Mouse (Mus musculus): Measurements from ENCODE around the gene Ddx24. TPM values are rescaled to one million over a fixed set of nuclear protein-coding genes. Genes with fewer than 3 reads are reported as not detected.

Ddx24 gene
- polyA plus RNA-seq, 1 experiment, result 35.6 TPM

DNA sequence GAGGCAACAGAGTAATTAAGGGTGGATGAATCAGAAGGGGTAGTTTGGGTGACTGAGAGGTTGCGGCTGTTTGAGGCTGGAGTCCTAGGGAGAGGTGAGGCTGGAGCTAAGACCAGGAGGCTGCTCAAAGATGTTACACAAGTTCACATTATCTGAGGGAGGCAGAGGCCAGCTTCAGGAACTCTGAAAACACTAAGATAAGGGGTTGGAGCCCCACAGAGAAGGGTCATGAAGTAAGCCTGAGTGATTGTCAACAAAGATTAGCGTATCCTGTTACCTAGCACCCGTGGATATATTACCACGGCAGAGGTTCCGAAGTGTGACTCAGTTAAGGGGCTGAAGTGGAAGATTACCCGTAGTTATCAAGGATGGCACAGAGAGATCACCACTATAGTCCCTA lies 32.1 kb downstream of the Ddx24 start:
- TF ChIP-seq CTCF (IDR thresholded peaks at IDR 0.05; ENCODE audit: insufficient read depth, low read length) (no peak), POLR2A (IDR thresholded peaks at IDR 0.05; ENCODE audit: borderline replicate concordance, extremely low read depth, low read depth, low read length) (no peak)
- no peak overlapping the region for H3K4me3 ChIP-seq (replicated peaks; ENCODE audit: extremely low read depth, low read depth, low read length)
- DNase-seq, result no peak
- H3K4me1 ChIP-seq (ENCODE audit: control insufficient read depth, insufficient read depth, low read length), result no peaks in the 10 kb centered on the region; the same call in none of the 2 replicates
- 46% methylated on average over 6 of the region's 6 CpGs for WGBS

DNA sequence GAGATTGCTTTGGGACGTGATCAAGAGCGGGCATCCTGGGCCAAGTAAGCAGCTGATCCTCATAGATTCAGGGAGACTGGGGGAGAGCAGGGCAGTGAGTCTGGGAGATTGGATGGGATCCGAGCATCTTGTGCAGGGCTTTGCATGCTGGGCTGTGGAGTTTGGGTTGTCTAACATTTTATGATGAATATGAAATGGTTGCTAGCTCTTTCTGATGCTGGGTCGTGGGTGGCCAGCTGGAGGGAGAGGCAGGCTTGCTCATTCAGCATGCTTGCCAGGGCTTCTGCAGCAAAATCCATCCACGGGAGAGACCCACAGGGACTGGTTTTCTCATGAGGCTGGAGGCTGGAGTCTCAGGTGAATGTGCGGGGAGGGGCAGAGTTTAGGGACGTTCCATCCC lies 34.5 kb downstream of the Ddx24 start:
- H3K4me1 ChIP-seq (ENCODE audit: control insufficient read depth, insufficient read depth, low read length), result no peaks in the 10 kb centered on the region; the same call in none of the 2 replicates
- DNase-seq, result no peak
- no peak overlapping the region for H3K4me3 ChIP-seq (replicated peaks; ENCODE audit: extremely low read depth, low read depth, low read length)
- WGBS, result 52% methylated on average over 7 of the region's 7 CpGs
- TF ChIP-seq POLR2A (IDR thresholded peaks at IDR 0.05; ENCODE audit: borderline replicate concordance, extremely low read depth, low read depth, low read length) (no peak), CTCF (IDR thresholded peaks at IDR 0.05; ENCODE audit: insufficient read depth, low read length) (no peak)

DNA sequence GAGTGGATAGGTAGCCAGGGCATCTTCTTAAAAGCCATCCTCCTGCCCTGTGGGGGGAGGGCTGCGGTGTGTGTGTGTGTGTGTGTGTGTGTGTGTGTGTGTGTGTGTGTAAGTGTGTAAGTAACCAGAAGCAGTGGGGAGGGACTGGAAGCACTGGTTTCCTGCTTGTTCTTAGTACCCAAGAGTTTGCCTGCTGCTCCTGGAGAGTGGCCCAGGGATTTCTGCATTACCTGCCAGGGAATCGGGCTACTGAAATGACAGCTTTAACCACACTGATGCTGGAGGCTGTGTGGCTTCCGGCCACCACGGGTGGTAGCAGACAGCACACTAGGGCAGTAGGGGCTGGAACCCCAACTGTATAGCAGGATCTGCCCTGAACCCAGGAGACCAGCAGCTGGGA lies 35.6 kb downstream of the Ddx24 start:
- H3K4me3 ChIP-seq (replicated peaks; ENCODE audit: extremely low read depth, low read depth, low read length), result no peak overlapping the region
- WGBS, result 63% methylated on average over 4 of the region's 4 CpGs
- no peak for DNase-seq
- no peaks in the 10 kb centered on the region; the same call in none of the 2 replicates for H3K4me1 ChIP-seq (ENCODE audit: control insufficient read depth, insufficient read depth, low read length)
- TF ChIP-seq CTCF (IDR thresholded peaks at IDR 0.05; ENCODE audit: insufficient read depth, low read length), result no peak
- TF ChIP-seq POLR2A (IDR thresholded peaks at IDR 0.05; ENCODE audit: borderline replicate concordance, extremely low read depth, low read depth, low read length), result no peak

DNA sequence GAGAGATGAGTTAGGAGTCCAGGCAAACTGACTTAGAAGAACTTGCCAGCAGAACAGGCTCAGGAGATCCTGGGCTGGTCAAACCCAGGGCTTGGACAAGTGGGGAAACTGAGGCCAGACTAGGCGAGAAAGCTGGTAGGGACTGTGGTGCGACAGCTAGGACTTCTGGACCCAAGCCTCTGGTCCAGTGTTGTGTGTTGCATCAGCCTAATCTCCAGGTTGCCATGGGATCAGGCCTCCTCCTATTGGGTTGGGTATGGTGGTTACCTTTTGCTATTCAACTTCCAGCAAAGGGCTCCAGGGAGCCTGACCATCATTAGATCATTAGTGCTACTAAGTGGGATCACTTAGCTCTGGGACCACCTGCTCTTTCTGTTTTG lies 36.3 kb downstream of the Ddx24 start:
- Histone ChIP-seq H3K4me3 (replicated peaks; ENCODE audit: extremely low read depth, low read depth, low read length) (peak overlapping the region; percentile 70), H3K4me1 (ENCODE audit: control insufficient read depth, insufficient read depth, low read length) (no peaks in the 10 kb centered on the region; the same call in none of the 2 replicates)
- WGBS, result 62% methylated on average over 2 of the region's 2 CpGs
- TF ChIP-seq POLR2A (IDR thresholded peaks at IDR 0.05; ENCODE audit: borderline replicate concordance, extremely low read depth, low read depth, low read length), result peak; percentile 19; the same call in 1 of the 2 replicates
- no peak for TF ChIP-seq CTCF (IDR thresholded peaks at IDR 0.05; ENCODE audit: insufficient read depth, low read length)
- no peak for DNase-seq

DNA sequence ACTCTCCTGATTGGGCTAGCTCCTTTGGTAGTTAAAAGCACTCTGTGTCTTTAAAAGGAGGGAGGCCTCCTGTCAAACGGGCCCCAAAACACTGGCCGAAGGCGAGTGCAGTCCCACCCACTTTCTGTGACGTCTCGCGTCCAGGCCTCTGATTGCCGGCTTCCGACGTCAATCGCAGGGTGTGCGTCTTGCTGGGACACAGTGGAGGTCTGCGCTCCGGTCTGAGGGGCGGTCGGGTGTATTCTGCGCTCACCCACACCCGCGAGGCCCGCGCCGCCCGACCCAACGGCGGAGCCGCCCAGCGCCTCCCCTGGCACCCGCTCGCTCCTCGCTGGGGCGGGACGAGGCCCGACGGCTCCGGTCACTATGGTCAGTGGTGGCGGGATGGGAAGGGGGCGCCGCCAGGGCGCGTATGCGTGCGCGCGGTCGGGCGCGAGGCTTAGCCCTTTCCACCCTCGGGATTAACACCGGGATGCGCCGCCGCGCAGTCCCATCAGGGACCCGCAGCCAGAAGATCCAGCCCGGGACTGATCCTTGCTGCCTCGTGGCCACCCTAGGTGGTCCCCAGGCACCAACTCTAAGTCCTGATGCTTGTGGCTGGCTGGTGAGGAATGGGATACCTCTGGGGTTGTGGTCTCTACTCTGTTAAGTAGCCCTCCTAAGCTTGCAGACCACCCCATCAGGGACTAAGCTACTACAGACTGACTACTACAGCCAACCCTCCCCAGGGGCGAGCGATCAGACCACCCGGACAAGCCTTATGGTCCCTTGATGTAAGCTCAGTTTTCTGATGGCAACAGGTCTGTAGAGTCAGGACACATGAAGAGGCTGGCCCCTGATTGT lies 36.9 kb downstream of the Ddx24 start, which contains the start of gene Otub2:
Otub2 (plus strand) TSS at position 178 of the 843 bp plus-strand sequence.
- Histone ChIP-seq H3K4me1 (ENCODE audit: control insufficient read depth, insufficient read depth, low read length) (no peaks in the 10 kb centered on the region; the same call in none of the 2 replicates), H3K4me3 (replicated peaks; ENCODE audit: extremely low read depth, low read depth, low read length) (peak within 1 kb of the TSS; percentile 70)
- TF ChIP-seq CTCF (IDR thresholded peaks at IDR 0.05; ENCODE audit: insufficient read depth, low read length) (no peak), POLR2A (IDR thresholded peaks at IDR 0.05; ENCODE audit: borderline replicate concordance, extremely low read depth, low read depth, low read length) (peak; percentile 57; the same call in 1 of the 2 replicates)
- peak; percentile 97 for DNase-seq
- WGBS, result 1% methylated on average over 58 of the region's 58 CpGs

DNA sequence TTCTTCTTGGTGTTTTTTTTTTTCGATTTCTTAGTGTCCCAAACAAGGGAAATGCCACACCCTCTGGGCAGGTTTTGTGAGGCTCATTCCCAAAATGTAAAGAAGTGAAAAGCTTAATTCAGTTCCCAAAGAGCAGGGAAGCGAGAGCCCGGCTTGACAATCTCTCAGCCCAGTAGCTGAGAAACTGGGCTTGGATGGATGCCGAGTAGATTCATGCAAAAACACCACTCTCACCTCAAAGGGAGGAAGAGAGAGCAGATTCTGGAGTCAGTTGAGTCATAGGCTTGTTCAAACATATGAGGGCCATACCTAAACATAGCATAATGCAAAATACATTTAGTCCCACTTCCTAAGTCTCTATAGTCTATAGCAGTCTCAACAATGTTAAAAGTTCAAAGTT lies 45.4 kb downstream of the Ddx24 start:
- DNase-seq, result no peak
- H3K4me3 ChIP-seq (replicated peaks; ENCODE audit: extremely low read depth, low read depth, low read length), result no peak overlapping the region
- no peaks in the 10 kb centered on the region; the same call in 1 of the 2 replicates for H3K4me1 ChIP-seq (ENCODE audit: control insufficient read depth, insufficient read depth, low read length)
- TF ChIP-seq POLR2A (IDR thresholded peaks at IDR 0.05; ENCODE audit: borderline replicate concordance, extremely low read depth, low read depth, low read length), result no peak
- TF ChIP-seq CTCF (IDR thresholded peaks at IDR 0.05; ENCODE audit: insufficient read depth, low read length), result no peak
- 78% methylated on average over 4 of the region's 4 CpGs for WGBS

DNA sequence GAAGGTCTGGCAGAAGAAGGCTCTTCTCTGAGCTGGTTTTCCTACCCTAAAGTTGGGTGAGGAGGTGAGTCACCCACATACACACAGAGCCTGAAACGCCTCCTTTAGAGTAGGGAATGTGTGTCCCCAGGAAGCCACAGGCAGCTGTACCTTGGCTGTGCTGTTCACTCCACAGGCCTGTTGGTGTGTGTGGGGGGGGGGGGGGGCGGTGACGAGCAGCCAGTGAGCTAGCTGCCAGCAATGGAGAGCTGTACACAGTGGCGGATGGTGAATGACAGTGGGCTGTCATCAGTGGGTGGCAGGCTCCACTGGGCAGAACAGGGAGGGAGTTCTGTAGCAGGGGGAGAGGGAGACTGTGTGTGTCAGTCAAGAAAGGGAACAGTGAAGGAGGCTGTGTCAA lies 48.9 kb downstream of the Ddx24 start:
- no peaks in the 10 kb centered on the region; the same call in 1 of the 2 replicates for H3K4me1 ChIP-seq (ENCODE audit: control insufficient read depth, insufficient read depth, low read length)
- no peak for DNase-seq
- no peak for TF ChIP-seq CTCF (IDR thresholded peaks at IDR 0.05; ENCODE audit: insufficient read depth, low read length)
- TF ChIP-seq POLR2A (IDR thresholded peaks at IDR 0.05; ENCODE audit: borderline replicate concordance, extremely low read depth, low read depth, low read length), result no peak
- 60% methylated on average over 4 of the region's 4 CpGs for WGBS
- no peak overlapping the region for H3K4me3 ChIP-seq (replicated peaks; ENCODE audit: extremely low read depth, low read depth, low read length)

DNA sequence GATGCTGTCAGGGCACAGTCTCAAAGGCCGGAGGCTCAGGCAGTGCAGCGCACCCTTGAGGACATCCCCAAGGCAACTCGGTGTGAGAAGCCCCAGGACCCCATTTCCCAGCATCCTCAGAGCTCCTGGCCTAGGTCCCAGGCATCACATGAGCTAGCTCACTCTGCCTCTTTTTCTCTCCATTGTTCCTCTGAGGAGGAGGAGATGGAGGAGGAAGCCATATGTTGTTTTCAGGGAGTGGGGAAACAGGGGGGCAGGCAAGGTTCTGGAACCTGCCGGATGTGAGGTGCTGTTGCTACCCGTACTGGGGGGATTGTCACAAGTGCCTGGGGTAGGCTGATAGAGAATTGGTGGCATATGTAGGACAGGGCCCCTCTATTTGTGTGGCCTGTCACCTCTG lies 49.5 kb downstream of the Ddx24 start:
- DNase-seq, result no peak
- Histone ChIP-seq H3K4me3 (replicated peaks; ENCODE audit: extremely low read depth, low read depth, low read length) (no peak overlapping the region), H3K4me1 (ENCODE audit: control insufficient read depth, insufficient read depth, low read length) (no peaks in the 10 kb centered on the region; the same call in 1 of the 2 replicates)
- TF ChIP-seq CTCF (IDR thresholded peaks at IDR 0.05; ENCODE audit: insufficient read depth, low read length), result no peak
- TF ChIP-seq POLR2A (IDR thresholded peaks at IDR 0.05; ENCODE audit: borderline replicate concordance, extremely low read depth, low read depth, low read length), result no peak
- 54% methylated on average over 5 of the region's 5 CpGs for WGBS

DNA sequence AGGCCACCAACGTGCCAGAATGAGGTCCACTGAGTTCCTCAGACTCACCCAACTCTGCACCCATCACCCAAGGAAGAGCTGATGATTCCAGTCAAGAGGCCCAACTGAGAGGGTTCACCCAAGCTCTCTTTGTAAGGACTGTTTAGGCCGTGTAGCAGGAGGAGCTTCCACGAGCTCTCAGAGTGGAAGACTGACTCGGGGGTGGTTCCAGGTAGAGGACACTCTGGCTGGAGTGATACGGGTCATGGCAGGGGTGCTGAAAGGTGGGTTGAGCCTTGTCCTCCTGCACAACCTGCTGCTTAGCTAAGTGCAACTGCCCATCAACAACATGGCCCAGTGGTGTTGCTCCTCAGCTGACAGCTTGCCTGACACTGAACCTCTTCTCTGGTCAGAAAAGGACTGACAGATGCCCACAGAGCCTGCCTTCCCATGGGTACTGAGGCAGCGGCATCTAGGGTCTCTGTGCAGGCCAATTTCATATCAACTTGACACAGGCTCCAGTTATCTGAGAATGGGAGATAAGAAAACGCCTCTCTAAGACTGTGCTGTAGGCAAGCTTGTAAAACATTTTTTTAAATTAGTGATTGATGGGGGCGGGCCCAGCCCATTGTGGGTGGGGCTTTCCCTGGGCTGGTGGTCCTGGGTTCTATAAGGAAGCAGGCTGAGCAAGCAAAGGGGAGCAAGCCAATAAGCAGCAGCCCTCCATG lies 51.9 kb downstream of the Ddx24 start:
- Histone ChIP-seq H3K4me3 (replicated peaks; ENCODE audit: extremely low read depth, low read depth, low read length) (no peak overlapping the region), H3K4me1 (ENCODE audit: control insufficient read depth, insufficient read depth, low read length) (no peaks in the 10 kb centered on the region; the same call in 1 of the 2 replicates)
- no peak for TF ChIP-seq CTCF (IDR thresholded peaks at IDR 0.05; ENCODE audit: insufficient read depth, low read length)
- DNase-seq, result no peak
- 57% methylated on average over 8 of the region's 8 CpGs for WGBS
